Comparison of ENCODE assay signal across 11 mouse cellular contexts in genomic region chr11:21180650-21181049, GRCm38 (mm10). TPM values are rescaled to one million over a fixed set of nuclear protein-coding genes. Genes with fewer than 3 reads are reported as not detected.
DNase-seq lines count a peak whose midpoint lies in the region; ATAC-seq and TF ChIP-seq lines count a peak whose summit lies in the region.
"Had no signal": no experiment of that assay in that cellular context is flagged by ENCODE, and none has a peak within 500 bp of the region (broad histone marks: within the 10 kb centered on the region; RNA-seq: fewer than 3 reads in every experiment).

No protein-coding gene starts in this region.

- no peaks in the 10 kb centered on the region for H3K36me3 ChIP-seq in G1E (replicated peaks)
- H3K36me3 ChIP-seq: heart, embryonic 12.5 days; lung, embryonic 15.5 days; midbrain, embryonic 13.5 days had no signal

- no peak for TF ChIP-seq CTCF in G1E (IDR thresholded peaks at IDR 0.05; ENCODE audit: low read depth, low read length)

- peaks cover 3% of the 10 kb centered on the region for H3K9me3 ChIP-seq in G1E (replicated peaks)
- H3K9me3 ChIP-seq: heart, embryonic 12.5 days; lung, embryonic 15.5 days; midbrain, embryonic 13.5 days had no signal

- H3K4me1 ChIP-seq in G1E (ENCODE audit: insufficient read depth, low read depth, low read length) = peaks cover 37% of the 10 kb centered on the region
- H3K4me1 ChIP-seq: heart, embryonic 12.5 days; midbrain, embryonic 13.5 days had no signal

- H3K4me3 ChIP-seq in G1E (ENCODE audit: low read depth, low read length) = no peak overlapping the region
- H3K4me3 ChIP-seq: heart, embryonic 12.5 days; lung, embryonic 15.5 days; midbrain, embryonic 13.5 days had no signal

- ATAC-seq in G1E (ENCODE audit: extremely low read depth, insufficient number of reproducible peaks, low FRiP score, poor library complexity, severe bottlenecking) = peak; percentile 58; the same call in 1 of the 2 replicates
- peak; percentile 21; the same call in 1 of the 2 replicates for ATAC-seq in megakaryocyte, adult 5-6 weeks (ENCODE audit: poor library complexity, severe bottlenecking)
- ATAC-seq: midbrain, embryonic 13.5 days had no signal

- H3K27me3 ChIP-seq in G1E (ENCODE audit: insufficient read depth, low read length) = no peaks in the 10 kb centered on the region
- H3K27me3 ChIP-seq: heart, embryonic 12.5 days; lung, embryonic 15.5 days; midbrain, embryonic 13.5 days had no signal

- peak; percentile 70 for DNase-seq in CD4-positive helper T cell, adult 2 months (ENCODE audit: low read depth, low spot score)
- DNase-seq in G1E (ENCODE audit: low spot score) = peak; percentile 31
- DNase-seq in thymus, adult 18-20 months = peak; percentile 41 to 77
- no peak for DNase-seq in MN1 (ENCODE audit: low spot score)
- no peak for DNase-seq in right cerebral cortex, postnatal 36 days (ENCODE audit: low spot score in 2 of 2)
- no peak for DNase-seq in yolk sac, embryonic 10.5 days (ENCODE audit: low spot score)
- DNase-seq: adrenal gland, adult 8-10 months had no signal

RNA-seq across cellular contexts. Expression of gene Vps54, which starts 58.4 kb away (rescaled TPM):
- total RNA-seq in G1E (2014; fragmentation: Nextera tagmentation) (42.9 and 61.4 TPM in 2 replicates), G1E (2017) (55.4 and 58.4 TPM in 2 replicates)
- 1.4 and 1.7 TPM in 2 replicates for polyA plus RNA-seq in G1E (2012)
- 56.5 and 56.7 TPM in 2 replicates for total RNA-seq in megakaryocyte, adult 5-6 weeks (2015)
- total RNA-seq in megakaryocyte, adult 5-6 weeks (2017) = 85.7 and 87.9 TPM in 2 replicates

Comparison
In these comparisons a context has a peak if more than half of its experiments do, and no peak if none do; other contexts are left out.
1. DNase-seq: peak in CD4-positive helper T cell, adult 2 months (single experiment), G1E (single experiment) and thymus, adult 18-20 months (2 of 2); none in MN1 (single experiment), right cerebral cortex, postnatal 36 days (0 of 2) and yolk sac, embryonic 10.5 days (single experiment).